Mouse (Mus musculus): ENCODE measurements around the gene Gm20721.

Gene Gm20721

DNA sequence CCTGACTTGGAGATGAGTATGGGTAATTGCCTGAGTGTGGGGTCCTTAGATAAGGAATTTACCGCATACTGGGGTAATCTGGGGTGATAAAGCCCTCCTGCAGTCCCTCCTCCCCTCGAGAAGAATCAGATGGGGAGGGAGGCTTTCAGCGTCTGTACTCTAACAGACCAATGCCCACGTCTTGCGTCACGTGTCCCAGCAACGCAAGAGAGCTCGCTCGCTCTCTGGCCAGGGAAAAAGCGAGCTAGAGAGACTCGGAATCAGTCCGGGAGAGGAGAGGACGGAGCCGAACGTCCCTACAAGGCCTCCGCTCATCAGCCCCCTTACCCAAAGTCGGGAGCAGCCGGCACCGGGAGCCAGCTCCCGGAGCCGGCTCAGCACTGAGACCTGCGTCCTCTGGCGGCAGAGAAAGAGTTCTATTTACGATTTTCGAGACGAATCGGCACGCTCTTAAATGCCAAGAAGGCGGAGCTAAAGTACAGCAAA lies 49.4 kb downstream of the Gm20721 start:
- peak; percentile 72 for DNase-seq (ENCODE audit: low spot score)

DNA sequence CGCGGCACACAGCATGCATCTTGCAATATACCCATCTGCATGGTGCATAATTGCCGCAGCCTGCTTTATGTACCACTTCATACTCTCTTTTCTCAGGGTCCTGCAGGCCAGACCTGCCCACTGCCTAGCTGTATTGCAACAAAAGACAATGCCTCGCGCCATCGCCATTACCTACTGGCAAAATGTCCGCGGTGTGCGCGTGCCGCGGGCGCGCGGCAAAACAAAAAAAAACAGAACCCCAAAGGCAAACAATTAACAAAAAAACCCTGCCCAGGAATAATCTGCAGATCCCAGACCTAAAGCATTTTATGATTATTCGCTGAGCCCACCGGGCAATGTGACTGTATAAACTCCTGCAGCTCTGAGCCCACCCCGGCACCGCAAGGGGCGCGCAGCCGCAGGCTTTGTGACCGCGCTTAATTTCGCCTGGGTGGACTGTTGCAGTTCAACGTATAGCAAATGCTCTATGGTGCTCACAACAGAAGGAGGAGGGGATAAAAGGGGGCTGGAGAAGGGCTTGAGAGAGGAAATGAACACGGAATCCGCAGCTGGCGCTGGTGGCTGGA lies 50.5 kb downstream of the Gm20721 start:
- no peak for DNase-seq (ENCODE audit: low spot score)

DNA sequence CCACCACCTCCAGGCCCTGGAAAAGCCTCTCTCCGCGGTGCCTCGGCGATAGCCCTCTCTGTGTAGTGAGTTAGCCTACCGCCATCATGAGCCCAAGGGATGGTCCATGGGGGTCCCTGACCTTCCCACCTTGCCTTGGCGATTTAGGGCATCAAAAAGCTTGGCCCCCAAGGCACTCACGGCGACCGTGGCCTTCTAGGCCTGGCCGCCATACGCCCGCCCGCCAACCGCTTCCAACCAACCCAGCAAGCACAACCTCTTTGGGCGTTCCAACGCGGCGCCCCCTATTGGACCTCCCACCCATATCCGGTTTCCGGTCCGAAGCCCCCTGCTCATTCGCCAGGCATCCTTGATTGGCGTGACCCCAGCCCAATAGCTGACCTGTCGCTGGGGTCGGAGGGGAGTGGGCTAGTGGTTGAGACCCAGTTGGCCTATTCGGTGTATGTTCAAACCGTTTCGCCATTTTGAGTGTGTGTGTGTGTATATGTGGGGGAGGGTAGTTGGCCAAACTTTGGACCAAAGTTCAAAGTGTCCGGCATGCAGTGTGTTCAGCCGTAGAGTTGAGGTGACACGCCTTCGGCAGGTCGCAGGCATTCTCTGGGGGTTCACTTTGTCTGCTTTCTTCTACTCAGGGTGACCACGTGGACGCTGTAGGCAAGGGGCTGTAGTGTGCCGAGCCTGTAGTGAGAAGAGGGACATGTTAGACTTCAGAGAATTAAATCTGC lies 51.2 kb downstream of the Gm20721 start:
- peak; percentile 92 for DNase-seq (ENCODE audit: low spot score)

DNA sequence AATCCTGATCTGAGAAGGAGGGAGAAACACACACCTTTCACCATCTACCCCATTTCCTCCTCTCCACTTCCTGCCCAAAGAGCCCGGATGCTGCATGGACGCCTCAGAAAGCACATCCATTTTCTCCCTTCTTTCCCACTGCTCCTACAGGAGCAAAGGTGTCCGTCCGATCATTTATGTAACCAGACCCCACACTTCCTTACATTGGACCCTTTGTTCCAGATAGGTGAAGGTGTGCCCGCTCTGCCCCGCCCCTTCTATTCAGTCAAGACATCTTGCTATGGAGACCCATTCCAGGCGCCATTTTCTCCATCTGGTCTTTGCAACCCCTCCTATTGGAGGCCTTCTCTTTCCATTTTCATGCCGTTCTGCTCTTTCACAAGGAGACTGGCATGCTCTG lies 52.1 kb downstream of the Gm20721 start:
- DNase-seq (ENCODE audit: low spot score) = no peak

DNA sequence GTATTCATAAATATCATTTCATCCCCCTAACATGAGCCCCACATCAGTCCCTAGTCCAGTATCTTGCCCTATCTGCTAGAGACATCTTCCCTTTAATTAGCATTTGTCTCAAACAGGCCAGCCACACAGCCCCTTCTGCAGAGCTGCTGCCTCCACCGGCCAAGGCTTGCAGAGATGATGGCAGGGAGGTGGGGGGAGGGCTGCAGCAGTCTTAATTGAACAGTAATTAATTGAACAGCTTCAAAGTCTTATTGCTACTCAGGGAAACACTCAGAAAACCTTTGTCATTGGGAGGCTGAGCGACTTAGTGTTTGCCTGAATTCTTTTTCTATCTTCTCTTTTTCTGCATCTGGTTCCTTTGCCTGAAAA lies 54.9 kb downstream of the Gm20721 start:
- no peak for DNase-seq (ENCODE audit: low spot score)

DNA sequence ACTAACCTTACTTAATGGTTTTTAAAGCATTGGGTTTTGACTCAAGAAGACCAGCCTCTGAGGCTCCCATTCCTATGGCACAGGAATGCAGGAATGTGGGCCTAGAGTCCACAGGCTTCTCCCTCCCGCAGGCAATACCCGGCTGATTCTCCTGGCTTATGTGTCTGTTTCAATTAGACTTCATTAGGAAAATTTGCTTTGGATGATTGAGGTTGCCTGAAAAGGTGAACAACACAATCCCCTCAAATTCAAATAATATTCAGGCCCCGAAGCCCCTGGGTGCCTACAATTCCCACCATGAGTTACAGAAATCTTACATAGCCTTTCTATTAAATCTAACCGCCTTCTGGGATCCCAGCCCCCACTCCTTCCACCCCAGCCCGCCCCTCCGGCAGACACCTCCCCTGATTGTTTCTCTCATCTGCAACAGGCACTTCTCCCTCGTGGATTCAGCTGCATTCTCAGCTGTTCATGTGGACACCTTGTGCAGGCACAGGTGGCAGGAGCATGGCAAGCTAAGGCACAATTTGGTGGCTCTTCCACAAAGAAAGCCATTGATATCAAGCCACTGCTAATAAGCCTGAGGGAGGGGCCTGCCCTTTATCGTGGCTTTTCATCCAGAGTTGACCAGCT lies 55.4 kb downstream of the Gm20721 start:
- no peak for DNase-seq (ENCODE audit: low spot score)

DNA sequence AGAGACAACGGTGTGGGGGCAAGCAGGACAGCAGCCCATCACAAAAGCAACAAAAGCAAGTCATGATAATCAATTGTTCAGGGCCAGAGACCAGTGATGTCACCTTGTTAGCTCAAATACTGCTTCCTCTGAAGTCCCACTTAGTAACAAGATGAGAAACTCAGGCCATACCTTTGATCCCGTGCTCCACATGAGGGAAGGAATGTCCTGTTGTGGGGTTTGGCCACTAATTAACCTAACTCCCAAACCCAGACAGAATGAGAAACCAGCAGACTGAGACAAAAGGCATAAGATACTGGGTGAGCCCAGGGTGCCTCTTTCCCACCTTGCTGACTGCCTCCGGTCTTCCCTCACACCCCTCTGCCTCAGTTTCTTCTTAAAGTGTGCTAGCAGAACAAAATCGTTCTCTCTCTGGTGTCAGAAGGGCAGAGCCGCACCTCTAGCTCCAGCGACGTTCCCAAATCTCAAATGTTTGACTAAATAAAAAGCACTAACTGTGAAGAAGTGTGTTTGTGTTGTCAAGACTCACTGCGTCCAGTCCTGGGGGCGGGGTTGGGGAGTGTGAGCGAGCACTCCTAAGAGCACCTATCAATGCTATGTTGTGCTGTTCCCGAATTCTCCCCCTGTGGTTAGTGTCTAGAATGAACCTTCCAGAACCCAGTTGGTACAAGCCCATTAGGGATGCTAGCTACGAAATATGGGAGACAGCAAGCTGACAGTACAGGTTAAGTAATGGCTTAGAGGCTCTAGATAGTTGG lies 57.7 kb downstream of the Gm20721 start:
- no peak for DNase-seq (ENCODE audit: low spot score)

DNA sequence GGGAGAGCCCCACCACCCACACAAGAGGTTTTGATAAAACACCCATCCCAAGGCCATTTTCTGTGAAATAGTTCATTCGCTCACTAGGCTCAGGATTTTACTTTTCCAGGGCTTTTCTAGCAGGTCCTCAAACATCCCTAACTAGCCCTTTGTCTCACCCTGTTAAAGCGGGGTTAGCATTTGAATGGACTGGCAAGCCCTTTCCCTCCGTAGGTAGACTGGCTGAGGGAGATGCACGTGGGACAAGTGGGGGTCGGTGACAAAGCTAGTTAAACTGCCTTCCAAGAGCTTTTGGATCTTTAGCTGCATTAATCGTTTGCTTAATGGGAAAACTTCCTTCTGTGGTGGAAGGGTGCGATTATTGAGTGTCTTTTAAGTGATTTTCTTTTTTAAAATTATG lies 58.6 kb downstream of the Gm20721 start:
- DNase-seq (ENCODE audit: low spot score) = no peak

DNA sequence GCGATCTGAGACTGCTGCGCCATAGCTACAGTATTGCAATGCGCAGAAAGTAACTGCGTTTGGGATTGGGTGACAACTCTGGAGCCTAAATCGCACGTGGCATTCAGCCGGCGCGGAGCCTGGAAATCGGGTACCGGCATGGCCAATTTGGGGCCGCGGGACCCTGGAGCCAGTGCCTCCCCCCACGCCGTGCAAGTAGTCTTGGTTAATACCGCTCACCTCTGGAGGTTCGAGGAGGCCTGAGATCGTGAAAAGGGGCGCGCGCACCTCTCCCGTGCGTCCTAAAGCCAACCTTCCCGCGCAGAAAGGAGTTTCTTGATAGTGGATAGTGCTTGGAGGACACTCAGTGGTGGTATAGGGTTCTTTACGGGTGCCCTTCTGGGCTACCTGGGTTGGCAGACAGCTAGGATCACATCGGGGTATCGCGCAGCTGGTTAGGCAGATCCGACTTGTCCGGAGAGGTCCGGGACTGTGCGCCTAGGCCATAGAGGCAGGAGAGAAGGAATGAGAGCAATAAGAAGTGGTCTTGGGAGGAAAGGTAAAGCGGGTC lies 60.5 kb downstream of the Gm20721 start:
- DNase-seq (ENCODE audit: low spot score) = no peak

DNA sequence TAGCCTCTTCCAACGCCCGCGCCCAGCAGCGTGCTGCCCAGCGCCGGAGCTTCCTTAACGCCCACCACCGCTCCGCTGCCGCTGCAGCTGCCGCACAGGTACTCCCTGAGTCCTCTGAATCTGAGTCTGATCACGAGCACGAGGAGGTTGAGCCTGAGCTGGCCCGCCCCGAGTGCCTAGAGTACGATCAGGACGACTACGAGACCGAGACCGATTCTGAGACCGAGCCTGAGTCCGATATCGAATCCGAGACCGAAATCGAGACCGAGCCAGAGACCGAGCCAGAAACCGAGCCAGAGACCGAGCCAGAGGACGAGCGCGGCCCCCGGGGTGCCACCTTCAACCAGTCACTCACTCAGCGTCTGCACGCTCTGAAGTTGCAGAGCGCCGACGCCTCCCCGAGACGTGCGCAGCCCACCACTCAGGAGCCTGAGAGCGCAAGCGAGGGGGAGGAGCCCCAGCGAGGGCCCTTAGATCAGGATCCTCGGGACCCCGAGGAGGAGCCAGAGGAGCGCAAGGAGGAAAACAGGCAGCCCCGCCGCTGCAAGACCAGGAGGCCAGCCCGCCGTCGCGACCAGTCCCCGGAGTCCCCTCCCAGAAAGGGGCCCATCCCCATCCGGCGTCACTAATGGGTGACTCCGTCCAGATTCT lies 61.6 kb downstream of the Gm20721 start:
- no peak for DNase-seq (ENCODE audit: low spot score)

DNA sequence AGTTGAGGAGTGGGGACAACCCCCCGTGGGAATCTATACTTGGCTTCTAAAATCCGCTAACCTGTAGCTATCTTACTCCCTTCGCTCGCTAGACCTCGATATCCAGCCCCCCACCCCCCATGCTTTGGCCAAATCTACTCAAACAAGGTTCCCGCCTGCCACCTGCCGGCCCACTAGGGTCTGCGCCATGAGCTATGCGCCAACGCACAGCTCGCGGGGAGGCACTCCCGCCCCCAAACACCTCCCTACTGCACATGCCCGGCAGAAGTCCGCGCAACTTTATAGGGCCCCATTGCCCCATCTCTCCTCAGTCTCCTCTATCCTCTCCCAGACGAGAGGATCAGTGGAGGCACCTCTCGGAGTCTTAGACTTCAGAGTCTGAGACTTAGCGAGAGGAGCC lies 62.5 kb downstream of the Gm20721 start, which contains the start of gene Gnas:
Gnas (plus strand) TSS at position 310 of the 400 bp plus-strand sequence.
- peak; percentile 64 for DNase-seq (ENCODE audit: low spot score)

DNA sequence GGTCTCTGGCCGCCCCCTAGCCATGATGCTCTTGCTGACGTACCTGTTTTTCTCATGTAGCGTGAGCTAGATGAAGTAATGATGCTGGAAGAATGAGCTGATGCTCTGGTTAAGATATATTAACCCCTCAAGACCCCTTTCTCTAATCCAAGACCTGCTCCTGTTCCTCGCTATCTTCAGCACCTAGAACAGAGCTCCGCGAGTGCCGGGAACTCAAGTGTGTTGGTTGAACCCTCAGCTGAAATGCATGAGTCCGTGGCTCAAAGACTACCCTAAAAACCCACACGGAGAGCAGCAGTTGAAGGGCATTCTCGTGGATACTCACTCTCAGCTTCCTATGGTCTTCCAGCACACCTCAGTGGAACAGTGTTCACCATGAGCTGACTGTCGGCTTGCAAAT lies 63.2 kb downstream of the Gm20721 start:
- DNase-seq (ENCODE audit: low spot score) = no peak
